Mouse (Mus musculus) neural tube, embryonic 11.5 days (tissue): ENCODE data around the gene Cirbp. TPM values are rescaled to one million over a fixed set of nuclear protein-coding genes. Genes with fewer than 3 reads are reported as not detected.

Experiments used
- ATAC-seq: fragments of 200-750 bp; cut with Nextera tagmentation; 2 replicates; pipeline ENCODE4 v1.8.0; 2017; ENCODE audit warnings: moderate number of reproducible peaks, mild to moderate bottlenecking, moderate TSS enrichment, moderate library complexity; ENCODE audit not compliant: insufficient read depth, low FRiP score, low TSS enrichment
- DNase-seq: peaks from one replicate; pipeline ENCODE4 v3.0.0-alpha.2; 2015; ENCODE audit warnings: low spot score
- H3K27ac ChIP-seq: fragments of 300-500 bp; sonication (generic); 2 replicates; pipeline ENCODE4 v1.5.1; 2014; ENCODE audit warnings: low read depth, mild to moderate bottlenecking, low read length
- H3K27me3 ChIP-seq: fragments of 300-500 bp; sonication (generic); 2 replicates; pipeline ENCODE4 v1.6.1; 2014; ENCODE audit warnings: mild to moderate bottlenecking, low read length, mixed read lengths; ENCODE audit not compliant: control insufficient read depth, insufficient read depth
- H3K36me3 ChIP-seq: fragments of 300-500 bp; sonication (generic); 2 replicates; pipeline ENCODE4 v1.6.1; 2014; ENCODE audit warnings: mild to moderate bottlenecking, low read length, moderate library complexity, mixed read lengths; ENCODE audit not compliant: control insufficient read depth, insufficient read depth
- H3K4me1 ChIP-seq: fragments of 300-500 bp; sonication (generic); 2 replicates; pipeline ENCODE4 v1.6.1; 2014; ENCODE audit warnings: low read length, mixed read lengths; ENCODE audit not compliant: control insufficient read depth, insufficient read depth
- H3K4me2 ChIP-seq: fragments of 300-500 bp; sonication (generic); 2 replicates; pipeline ENCODE4 v1.6.1; 2014; ENCODE audit warnings: low read depth, mild to moderate bottlenecking, moderate library complexity
- H3K4me3 ChIP-seq: fragments of 300-500 bp; sonication (generic); 2 replicates; pipeline ENCODE4 v1.5.1; 2014; ENCODE audit warnings: low read depth, low read length
- H3K9ac ChIP-seq: fragments of 300-500 bp; sonication (generic); 2 replicates; pipeline ENCODE4 v1.6.1; 2014; ENCODE audit warnings: mild to moderate bottlenecking, low read length
- H3K9me3 ChIP-seq: fragments of 300-500 bp; sonication (generic); 2 replicates; pipeline ENCODE4 v1.6.1; 2016; ENCODE audit warnings: low read length; ENCODE audit not compliant: control insufficient read depth
- WGBS: fragments of 180-500 bp; shearing (Covaris S2); extraction: QIAGEN DNeasy Blood & Tissue Kit; methylation state at CpG from one replicate; pipeline ENCODE4 v1.1.7; 2014; 5-methylcytosine and 5-hydroxymethylcytosine counted together
- polyA plus RNA-seq: library from polyadenylated mRNA; unstranded; fragments of >200 nt; fragmentation: Nextera tagmentation; extraction: Ambion mirVana; gene quantifications from 2 replicates; pipeline ENCODE4 v1.2.1, GENCODE M21; 2014

The Cirbp gene
- polyA plus RNA-seq, 1 experiment from 2014 or later: 85.1 TPM

- Histone ChIP-seq H3K4me1 (peaks cover 24% of the 10 kb centered on the region), H3K4me3 (peak overlapping the region; percentile 4; the same call in 1 of the 2 replicates), H3K27ac (no peak overlapping the region), H3K9ac (no peak overlapping the region; the same call in 1 of the 2 replicates), H3K9me3 (no peaks in the 10 kb centered on the region), H3K27me3 (no peaks in the 10 kb centered on the region), H3K36me3 (peaks cover 12% of the 10 kb centered on the region), H3K4me2 (no peak overlapping the region)
- ATAC-seq (no peak), DNase-seq (no peak)
- 75% methylated on average over 4 of the region's 4 CpGs for WGBS
These were observed 19.2 kb upstream of the Cirbp start for GRCm38 (mm10) chr10:80146568-80147011.

- no peak for DNase-seq
- no peak for ATAC-seq
- 70% methylated on average over 5 of the region's 5 CpGs for WGBS
- H3K4me3 ChIP-seq: peak overlapping the region; percentile 100
- H3K9me3 ChIP-seq: no peaks in the 10 kb centered on the region
- peak overlapping the region; percentile 65 for H3K4me2 ChIP-seq
- H3K27ac ChIP-seq: peak overlapping the region; percentile 98
- H3K4me1 ChIP-seq: peaks cover 27% of the 10 kb centered on the region
- H3K36me3 ChIP-seq: peaks cover 15% of the 10 kb centered on the region
- no peak overlapping the region; the same call in 1 of the 2 replicates for H3K9ac ChIP-seq
- no peaks in the 10 kb centered on the region for H3K27me3 ChIP-seq
These were observed 18.6 kb upstream of the Cirbp start for GRCm38 (mm10) chr10:80147146-80147718.

GRCm38 (mm10) chr10:80147719-80148601 is 17.8 kb upstream of the Cirbp start, which contains the start of gene Midn:
Gene Midn (plus strand): TSS chr10:80148272.
- H3K27ac ChIP-seq: peak within 1 kb of the TSS; percentile 98
- H3K9me3 ChIP-seq: no peaks in the 10 kb centered on the region
- peaks cover 27% of the 10 kb centered on the region for H3K4me1 ChIP-seq
- peak; percentile 79 for DNase-seq
- under 1% methylated on average over 36 of the region's 42 CpGs for WGBS
- peak; percentile 27 for ATAC-seq
- no peaks in the 10 kb centered on the region for H3K27me3 ChIP-seq
- H3K36me3 ChIP-seq: peaks cover 22% of the 10 kb centered on the region
- peak within 1 kb of the TSS; percentile 65 for H3K4me2 ChIP-seq
- peak within 1 kb of the TSS; percentile 100 for H3K4me3 ChIP-seq
- H3K9ac ChIP-seq: peak within 1 kb of the TSS; percentile 100

GRCm38 (mm10) chr10:80148610-80149290 is 17.0 kb upstream of the Cirbp start:
- peak overlapping the region; percentile 100 for H3K9ac ChIP-seq
- ATAC-seq (peak; percentile 22), DNase-seq (peak; percentile 95)
- H3K4me2 ChIP-seq: peak overlapping the region; percentile 65
- H3K27ac ChIP-seq: peak overlapping the region; percentile 98
- no peaks in the 10 kb centered on the region for H3K9me3 ChIP-seq
- peak overlapping the region; percentile 100 for H3K4me3 ChIP-seq
- under 1% methylated on average over 55 of the region's 57 CpGs for WGBS
- H3K27me3 ChIP-seq: no peaks in the 10 kb centered on the region
- H3K4me1 ChIP-seq: peaks cover 34% of the 10 kb centered on the region
- peaks cover 30% of the 10 kb centered on the region for H3K36me3 ChIP-seq

- Histone ChIP-seq H3K27ac (peak overlapping the region; percentile 98), H3K4me2 (peak overlapping the region; percentile 98), H3K9me3 (no peaks in the 10 kb centered on the region), H3K27me3 (no peaks in the 10 kb centered on the region), H3K4me3 (peak overlapping the region; percentile 100), H3K9ac (peak overlapping the region; percentile 100), H3K4me1 (peaks cover 42% of the 10 kb centered on the region), H3K36me3 (peaks cover 38% of the 10 kb centered on the region)
- DNase-seq (peak; percentile 99), ATAC-seq (peak; percentile 72)
- under 1% methylated on average over 85 of the region's 88 CpGs for WGBS
These were observed 16.2 kb upstream of the Cirbp start for GRCm38 (mm10) chr10:80149291-80150225.

GRCm38 (mm10) chr10:80150226-80151210 is 15.3 kb upstream of the Cirbp start:
- H3K4me1 ChIP-seq: peaks cover 45% of the 10 kb centered on the region
- H3K9me3 ChIP-seq: no peaks in the 10 kb centered on the region
- peak overlapping the region; percentile 98 for H3K27ac ChIP-seq
- peaks cover 41% of the 10 kb centered on the region for H3K36me3 ChIP-seq
- DNase-seq: peak; percentile 90
- under 1% methylated on average over 51 of the region's 71 CpGs for WGBS
- H3K9ac ChIP-seq: peak overlapping the region; percentile 100
- ATAC-seq: no peak; the same call in 1 of the 2 replicates
- peak overlapping the region; percentile 98 for H3K4me2 ChIP-seq
- H3K4me3 ChIP-seq: peak overlapping the region; percentile 100
- no peaks in the 10 kb centered on the region for H3K27me3 ChIP-seq

GRCm38 (mm10) chr10:80151211-80152034 is 14.4 kb upstream of the Cirbp start:
- no peaks in the 10 kb centered on the region for H3K9me3 ChIP-seq
- peak overlapping the region; percentile 100 for H3K9ac ChIP-seq
- H3K4me3 ChIP-seq: peak overlapping the region; percentile 100
- H3K27me3 ChIP-seq: no peaks in the 10 kb centered on the region
- 0% methylated on average over 22 of the region's 26 CpGs for WGBS
- ATAC-seq (no peak), DNase-seq (peak; percentile 63)
- peaks cover 44% of the 10 kb centered on the region for H3K36me3 ChIP-seq
- H3K27ac ChIP-seq: peak overlapping the region; percentile 98
- H3K4me1 ChIP-seq: peaks cover 40% of the 10 kb centered on the region
- H3K4me2 ChIP-seq: peak overlapping the region; percentile 98
